Mouse (Mus musculus) MEL (cell line): ENCODE measurements around the gene Nup210l. TPM values are rescaled to one million over a fixed set of nuclear protein-coding genes. Genes with fewer than 3 reads are reported as not detected.

Experiments used
- DNase-seq: peaks from one replicate; pipeline ENCODE4 v3.0.0; 2011; ENCODE audit warnings: low read depth, low spot score
- H3K27ac ChIP-seq: 2 replicates; pipeline ENCODE4 v1.5.1; 2012; ENCODE audit warnings: low read depth, mild to moderate bottlenecking, control low read depth, low read length, moderate library complexity; ENCODE audit not compliant: control insufficient read depth
- H3K27me3 ChIP-seq, 2 experiments: fragments of 150-350 bp in 1 of 2; sonication (generic) in 1 of 2; 2 replicates each; pipeline ENCODE4 v1.6.1; 2012; ENCODE audit warnings: low read length in 2 of 2, mild to moderate bottlenecking in 2 of 2, improper control_type of control experiment in 1 of 2, moderate library complexity in 1 of 2; ENCODE audit not compliant: insufficient read depth in 2 of 2, control insufficient read depth in 1 of 2
- H3K36me3 ChIP-seq, 2 experiments: 2 replicates each; pipeline ENCODE4 v1.6.1; 2012 to 2014; ENCODE audit warnings: low read length in 2 of 2, improper control_type of control experiment in 1 of 2, inconsistent platforms in 1 of 2, mild to moderate bottlenecking in 1 of 2; ENCODE audit not compliant: insufficient read depth in 2 of 2, control insufficient read depth in 1 of 2
- H3K4me1 ChIP-seq, 2 experiments: fragments of 150-350 bp in 1 of 2; sonication (generic) in 1 of 2; 2 replicates each; pipeline ENCODE4 v1.6.1; 2012; ENCODE audit warnings: low read length in 2 of 2, improper control_type of control experiment in 1 of 2, mild to moderate bottlenecking in 1 of 2; ENCODE audit not compliant: insufficient read depth in 2 of 2, control insufficient read depth in 1 of 2
- H3K4me3 ChIP-seq, 2 experiments: fragments of 150-350 bp in 1 of 2; sonication (generic) in 1 of 2; 2 replicates each; pipeline ENCODE4 v1.5.1; 2012; ENCODE audit warnings: low read depth in 2 of 2, low read length in 2 of 2, mild to moderate bottlenecking in 2 of 2, moderate library complexity in 2 of 2, control low read depth in 1 of 2, improper control_type of control experiment in 1 of 2; ENCODE audit not compliant: control insufficient read depth in 1 of 2, insufficient read depth in 1 of 2
- H3K79me2 ChIP-seq: 2 replicates; pipeline ENCODE4 v1.6.1; 2012; ENCODE audit warnings: mild to moderate bottlenecking, low read length, moderate library complexity; ENCODE audit not compliant: control insufficient read depth, poor library complexity, insufficient read depth
- H3K9ac ChIP-seq: 2 replicates; pipeline ENCODE4 v1.6.1; 2012; ENCODE audit warnings: low read depth, mild to moderate bottlenecking, control low read depth, low read length, moderate library complexity; ENCODE audit not compliant: control insufficient read depth, poor library complexity, severe bottlenecking
- H3K9me3 ChIP-seq: fragments of 150-350 bp; sonication (generic); replicated peaks from 2 replicates; pipeline ENCODE4 v1.6.1; 2012; ENCODE audit warnings: mild to moderate bottlenecking, low read length, improper control_type of control experiment, moderate library complexity; ENCODE audit not compliant: insufficient read depth
- BHLHE40 ChIP-seq: IDR thresholded peaks from 2 replicates; pipeline ENCODE4 v1.6.1; 2012; ENCODE audit warnings: low read depth, mild to moderate bottlenecking, inconsistent platforms, low read length, improper control_type of control experiment, borderline replicate concordance
- CHD1 ChIP-seq: IDR thresholded peaks from 2 replicates; pipeline ENCODE4 v1.6.1; 2012; ENCODE audit warnings: low read depth, mild to moderate bottlenecking, inconsistent platforms, low read length, improper control_type of control experiment
- CHD2 ChIP-seq: IDR thresholded peaks from 2 replicates; pipeline ENCODE4 v1.6.1; 2011; ENCODE audit warnings: low read length, improper control_type of control experiment
- CTCF ChIP-seq, 3 experiments: IDR thresholded peaks in 2 of 3; conservative IDR thresholded peaks in 1 of 3; 2 replicates each; pipeline ENCODE4 v1.5.1; 2011 to 2012; ENCODE audit warnings: low read length in 3 of 3, low read depth in 2 of 3, mild to moderate bottlenecking in 2 of 3, improper control_type of control experiment in 1 of 3, inconsistent platforms in 1 of 3, mixed read lengths in 1 of 3, moderate library complexity in 1 of 3; ENCODE audit not compliant: control insufficient read depth in 1 of 3, insufficient read depth in 1 of 3, poor library complexity in 1 of 3, severe bottlenecking in 1 of 3
- E2F4 ChIP-seq: IDR thresholded peaks from 2 replicates; pipeline ENCODE4 v1.6.1; 2011; ENCODE audit warnings: low read depth, low read length, improper control_type of control experiment, borderline replicate concordance
- ELF1 ChIP-seq: IDR thresholded peaks from 2 replicates; pipeline ENCODE4 v1.6.1; 2014; ENCODE audit warnings: low read depth, mild to moderate bottlenecking, inconsistent platforms, low read length, improper control_type of control experiment, moderate library complexity
- EP300 ChIP-seq, 2 experiments: IDR thresholded peaks; 2 replicates each; pipeline ENCODE4 v1.6.1; 2011; ENCODE audit warnings: improper control_type of control experiment in 2 of 2, low read length in 2 of 2, low read depth in 1 of 2, mild to moderate bottlenecking in 1 of 2
- ETS1 ChIP-seq: IDR thresholded peaks from 2 replicates; pipeline ENCODE4 v1.6.1; 2012; ENCODE audit warnings: low read depth, mild to moderate bottlenecking, inconsistent platforms, low read length, improper control_type of control experiment, moderate library complexity
- GABPA ChIP-seq: IDR thresholded peaks from 2 replicates; pipeline ENCODE4 v1.6.1; 2012; ENCODE audit warnings: low read depth, mild to moderate bottlenecking, inconsistent platforms, low read length, improper control_type of control experiment, moderate library complexity
- JUND ChIP-seq: IDR thresholded peaks from 2 replicates; pipeline ENCODE4 v1.6.1; 2011; ENCODE audit warnings: low read depth, mild to moderate bottlenecking, improper control_type of control experiment, low read length
- KAT2A ChIP-seq: conservative IDR thresholded peaks from 2 replicates; pipeline ENCODE4 v1.6.1; 2012; ENCODE audit warnings: low read depth, low read length, improper control_type of control experiment, inconsistent platforms
- MAX ChIP-seq: IDR thresholded peaks from 2 replicates; pipeline ENCODE4 v1.6.1; 2011; ENCODE audit warnings: low read length, improper control_type of control experiment
- MAZ ChIP-seq: IDR thresholded peaks from 2 replicates; pipeline ENCODE4 v1.6.1; 2012; ENCODE audit warnings: low read depth, mild to moderate bottlenecking, inconsistent platforms, low read length, improper control_type of control experiment
- MXI1 ChIP-seq: IDR thresholded peaks from 2 replicates; pipeline ENCODE4 v1.6.1; 2011; ENCODE audit warnings: mild to moderate bottlenecking, low read depth, low read length, improper control_type of control experiment
- MYB ChIP-seq: IDR thresholded peaks from 2 replicates; pipeline ENCODE4 v1.6.1; 2011; ENCODE audit warnings: mild to moderate bottlenecking, low read depth, low read length, improper control_type of control experiment
- NELFE ChIP-seq: IDR thresholded peaks from 2 replicates; pipeline ENCODE4 v1.6.1; 2011; ENCODE audit warnings: low read depth, low read length, improper control_type of control experiment
- NRF1 ChIP-seq: IDR thresholded peaks from 2 replicates; pipeline ENCODE4 v1.6.1; 2014; ENCODE audit warnings: low read depth, mild to moderate bottlenecking, inconsistent platforms, low read length, improper control_type of control experiment, moderate library complexity; ENCODE audit not compliant: poor library complexity, insufficient read depth, severe bottlenecking
- POLR2A ChIP-seq, 2 experiments: IDR thresholded peaks; 2 replicates each; pipeline ENCODE4 v1.6.1; 2011 to 2012; ENCODE audit warnings: low read length in 2 of 2, mild to moderate bottlenecking in 2 of 2, control low read depth in 1 of 2, improper control_type of control experiment in 1 of 2, low read depth in 1 of 2, moderate library complexity in 1 of 2; ENCODE audit not compliant: control insufficient read depth in 1 of 2, insufficient read depth in 1 of 2, poor library complexity in 1 of 2
- POLR2AphosphoS2 ChIP-seq: IDR thresholded peaks from 2 replicates; pipeline ENCODE4 v1.6.1; 2011; ENCODE audit warnings: low read length, improper control_type of control experiment
- RAD21 ChIP-seq: IDR thresholded peaks from 2 replicates; pipeline ENCODE4 v1.6.1; 2011; ENCODE audit warnings: mild to moderate bottlenecking, low read depth, low read length, improper control_type of control experiment
- RCOR1 ChIP-seq: IDR thresholded peaks from 2 replicates; pipeline ENCODE4 v1.6.1; 2012; ENCODE audit warnings: low read depth, mild to moderate bottlenecking, inconsistent platforms, low read length, improper control_type of control experiment
- SIN3A ChIP-seq: IDR thresholded peaks from 2 replicates; pipeline ENCODE4 v1.6.1; 2012; ENCODE audit warnings: low read length, improper control_type of control experiment, inconsistent platforms
- SMC3 ChIP-seq: IDR thresholded peaks from 2 replicates; pipeline ENCODE4 v1.6.1; 2011; ENCODE audit warnings: low read depth, low read length, improper control_type of control experiment
- TAL1 ChIP-seq: IDR thresholded peaks from 2 replicates; pipeline ENCODE4 v1.6.1; 2012; ENCODE audit warnings: mild to moderate bottlenecking, inconsistent platforms, low read length, moderate library complexity, mixed read lengths
- TBP ChIP-seq: IDR thresholded peaks from 2 replicates; pipeline ENCODE4 v1.8.0; 2011; ENCODE audit warnings: low read depth, low read length, improper control_type of control experiment
- TCF12 ChIP-seq: IDR thresholded peaks from 2 replicates; pipeline ENCODE4 v1.6.1; 2014; ENCODE audit warnings: low read depth, mild to moderate bottlenecking, inconsistent platforms, low read length, improper control_type of control experiment, moderate library complexity
- UBTF ChIP-seq: IDR thresholded peaks from 2 replicates; pipeline ENCODE4 v1.6.1; 2012; ENCODE audit warnings: low read depth, mild to moderate bottlenecking, inconsistent platforms, low read length, improper control_type of control experiment, moderate library complexity, borderline replicate concordance; ENCODE audit not compliant: insufficient read depth
- USF2 ChIP-seq, 2 experiments: IDR thresholded peaks; 2 replicates each; pipeline ENCODE4 v1.6.1; 2011 to 2012; ENCODE audit warnings: improper control_type of control experiment in 2 of 2, low read length in 2 of 2, borderline replicate concordance in 1 of 2, inconsistent platforms in 1 of 2, low read depth in 1 of 2, mild to moderate bottlenecking in 1 of 2; ENCODE audit not compliant: insufficient read depth in 1 of 2
- ZC3H11A ChIP-seq: IDR thresholded peaks from 2 replicates; pipeline ENCODE4 v1.6.1; 2012; ENCODE audit warnings: low read depth, mild to moderate bottlenecking, inconsistent platforms, low read length, improper control_type of control experiment
- ZNF384 ChIP-seq: IDR thresholded peaks from 2 replicates; pipeline ENCODE4 v1.6.1; 2012; ENCODE audit warnings: low read depth, mild to moderate bottlenecking, inconsistent platforms, low read length, improper control_type of control experiment
- polyA plus RNA-seq, 2 experiments: library from polyadenylated mRNA; stranded (reverse) in 1 of 2; unstranded in 1 of 2; fragments of >175 nt in 1 of 2; fragments of >200 nt in 1 of 2; gene quantifications; 2 replicates each; pipeline versions ENCODE4 v1.2.1 to v1.2.4; 2012; ENCODE audit warnings: low replicate concordance in 2 of 2, low read depth in 1 of 2; ENCODE audit not compliant: insufficient read length in 2 of 2, insufficient read depth in 1 of 2, missing spikeins in 1 of 2
- total RNA-seq: library from RNA; depleted of rRNA; stranded (reverse); fragments of 300-350 nt; gene quantifications from 2 replicates; pipeline ENCODE4 v1.2.3, GENCODE M21; 2012

The Nup210l gene
- total and polyA plus RNA-seq, 3 experiments = 0.54 to 0.65 TPM; not detected in 1

- TF ChIP-seq NELFE = no peak
- TF ChIP-seq CTCF (IDR thresholded peaks at IDR 0.05 in 2 of 3, conservative IDR thresholded peaks at IDR 0.05 in 1 of 3; ENCODE audit: control insufficient read depth in 1 of 3, insufficient read depth in 1 of 3, low read depth in 2 of 3, low read length in 3 of 3, poor library complexity in 1 of 3, severe bottlenecking in 1 of 3) = peak; percentile 89 to 99 (median 94)
Measured at GRCm38 (mm10) chr3:90076921-90077716, 26.8 kb upstream of the Nup210l start (continued).

GRCm38 (mm10) chr3:90078224-90078623 is 25.7 kb upstream of the Nup210l start:
- H3K36me3 ChIP-seq = peaks cover 0 to 23% of the 10 kb centered on the region in 2 experiments; a peak in 2 of 4 replicates

GRCm38 (mm10) chr3:90079133-90079762 is 24.7 kb upstream of the Nup210l start:
- peak overlapping the region; percentile 78 for H3K9ac ChIP-seq
- no peaks in the 10 kb centered on the region for H3K9me3 ChIP-seq
- peaks cover 0 to 32% of the 10 kb centered on the region in 2 experiments; a peak in 2 of 4 replicates for H3K36me3 ChIP-seq
- peak overlapping the region; percentile 92 for H3K27ac ChIP-seq
- H3K79me2 ChIP-seq = peaks cover 39% of the 10 kb centered on the region
- peaks cover 19 to 34% of the 10 kb centered on the region in 2 experiments for H3K4me1 ChIP-seq
- no peaks in the 10 kb centered on the region for H3K27me3 ChIP-seq
- peak; percentile 99 for DNase-seq
- H3K4me3 ChIP-seq = peak overlapping the region; percentile 67 to 71
- TF ChIP-seq MYB (no peak), GABPA (no peak), TCF12 (no peak), E2F4 (peak; percentile 82; the same call in 1 of the 2 replicates), MXI1 (peak; percentile 92), JUND (no peak), BHLHE40 (no peak), CTCF (IDR thresholded peaks at IDR 0.05 in 2 of 3, conservative IDR thresholded peaks at IDR 0.05 in 1 of 3; ENCODE audit: control insufficient read depth in 1 of 3, insufficient read depth in 1 of 3, low read depth in 2 of 3, low read length in 3 of 3, poor library complexity in 1 of 3, severe bottlenecking in 1 of 3) (no peak), USF2 (IDR thresholded peaks at IDR 0.05; ENCODE audit: borderline replicate concordance in 1 of 2, insufficient read depth in 1 of 2, low read depth in 1 of 2, low read length in 2 of 2) (no peak), NRF1 (no peak), ZC3H11A (no peak), KAT2A (no peak; the same call in 1 of the 2 replicates), POLR2A (IDR thresholded peaks at IDR 0.05; ENCODE audit: control insufficient read depth in 1 of 2, insufficient read depth in 1 of 2, low read depth in 1 of 2, low read length in 2 of 2, poor library complexity in 1 of 2) (peak in 1 of 2 experiments; percentile 81; a peak in 1 of 4 replicates), SMC3 (no peak), SIN3A (peak; percentile 93)

More at GRCm38 (mm10) chr3:90078224-90078623, 25.7 kb upstream of the Nup210l start:
- TF ChIP-seq EP300 (IDR thresholded peaks at IDR 0.05; ENCODE audit: low read depth in 1 of 2, low read length in 2 of 2) = no peak
- 0 out of 2 replicates have a peak, but pooled peaks have one; percentile 13 for TF ChIP-seq TCF12
- no peak for TF ChIP-seq NELFE
- peak; percentile 7; the same call in 1 of the 2 replicates for TF ChIP-seq KAT2A
- 0 out of 2 replicates have a peak, but pooled peaks have one; percentile 26 for TF ChIP-seq ELF1
- 0 out of 2 replicates have a peak, but pooled peaks have one; percentile 17 for TF ChIP-seq RCOR1
- TF ChIP-seq ETS1 = no peak
- peak; percentile 18 for TF ChIP-seq RAD21
- no peak for TF ChIP-seq TBP
- TF ChIP-seq ZC3H11A = peak; percentile 47; the same call in 1 of the 2 replicates
- TF ChIP-seq CHD2 = no peak
- TF ChIP-seq ZNF384 = no peak; the same call in 1 of the 2 replicates
- no peak for TF ChIP-seq UBTF
- TF ChIP-seq POLR2AphosphoS2 = no peak
- TF ChIP-seq GABPA = 0 out of 2 replicates have a peak, but pooled peaks have one; percentile 8
- TF ChIP-seq SIN3A = peak; percentile 50; the same call in 1 of the 2 replicates
- TF ChIP-seq CHD1 = no peak
- TF ChIP-seq TAL1 = peak; percentile 39; the same call in 1 of the 2 replicates
- TF ChIP-seq MAZ = no peak
- no peak for TF ChIP-seq MAX
- peak in 1 of 3 experiments; percentile 44; a peak in 2 of 6 replicates for TF ChIP-seq CTCF (IDR thresholded peaks at IDR 0.05 in 2 of 3, conservative IDR thresholded peaks at IDR 0.05 in 1 of 3; ENCODE audit: control insufficient read depth in 1 of 3, insufficient read depth in 1 of 3, low read depth in 2 of 3, low read length in 3 of 3, poor library complexity in 1 of 3, severe bottlenecking in 1 of 3)
- no peak for TF ChIP-seq POLR2A (IDR thresholded peaks at IDR 0.05; ENCODE audit: control insufficient read depth in 1 of 2, insufficient read depth in 1 of 2, low read depth in 1 of 2, low read length in 2 of 2, poor library complexity in 1 of 2)
- Histone ChIP-seq H3K27me3 (no peaks in the 10 kb centered on the region), H3K4me1 (peaks cover 15 to 25% of the 10 kb centered on the region in 2 experiments), H3K9me3 (no peaks in the 10 kb centered on the region), H3K9ac (peak overlapping the region; percentile 59), H3K27ac (no peak overlapping the region), H3K79me2 (peaks cover 31% of the 10 kb centered on the region), H3K4me3 (peak overlapping the region; percentile 33 to 65)
- DNase-seq = peak; percentile 52
